Mouse (Mus musculus): ENCODE measurements around the gene Sdk1.

DNA sequence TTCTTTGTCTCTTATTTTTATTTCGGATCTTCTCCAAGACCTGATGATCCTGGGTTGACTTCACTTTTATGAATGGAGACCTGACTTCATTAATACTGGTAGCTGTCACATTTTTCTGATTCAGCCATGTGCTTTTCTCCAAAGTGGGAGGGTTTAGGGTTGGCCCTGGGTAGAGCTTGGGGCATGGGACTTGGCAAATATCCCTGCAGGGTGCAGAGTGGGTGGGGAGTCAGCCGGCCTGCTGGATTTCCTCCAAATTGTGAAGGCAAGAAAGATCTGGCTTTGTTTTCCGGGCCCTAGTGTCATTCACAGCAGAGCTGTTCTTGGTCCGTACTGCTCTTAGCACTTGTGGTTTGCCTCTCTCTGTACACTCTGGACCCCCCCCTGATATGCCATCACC is 103.1 kb downstream of the Sdk1 start:
- no peak for TF ChIP-seq CTCF (IDR thresholded peaks at IDR 0.05; ENCODE audit: low read depth)
- no peak for TF ChIP-seq EP300 (optimal IDR thresholded peaks at IDR 0.05)

Data from stomach, postnatal 0 days (tissue).